Mouse (Mus musculus): ENCODE measurements around the gene Nol3. TPM values are rescaled to one million over a fixed set of nuclear protein-coding genes. Genes with fewer than 3 reads are reported as not detected.
A peak's percentile ranks its signal among the peaks of the same experiment; 100 is the strongest.

Gene Nol3
- total and polyA plus RNA-seq, 3 experiments, result 0.63 to 0.89 TPM; not detected in 1

DNA sequence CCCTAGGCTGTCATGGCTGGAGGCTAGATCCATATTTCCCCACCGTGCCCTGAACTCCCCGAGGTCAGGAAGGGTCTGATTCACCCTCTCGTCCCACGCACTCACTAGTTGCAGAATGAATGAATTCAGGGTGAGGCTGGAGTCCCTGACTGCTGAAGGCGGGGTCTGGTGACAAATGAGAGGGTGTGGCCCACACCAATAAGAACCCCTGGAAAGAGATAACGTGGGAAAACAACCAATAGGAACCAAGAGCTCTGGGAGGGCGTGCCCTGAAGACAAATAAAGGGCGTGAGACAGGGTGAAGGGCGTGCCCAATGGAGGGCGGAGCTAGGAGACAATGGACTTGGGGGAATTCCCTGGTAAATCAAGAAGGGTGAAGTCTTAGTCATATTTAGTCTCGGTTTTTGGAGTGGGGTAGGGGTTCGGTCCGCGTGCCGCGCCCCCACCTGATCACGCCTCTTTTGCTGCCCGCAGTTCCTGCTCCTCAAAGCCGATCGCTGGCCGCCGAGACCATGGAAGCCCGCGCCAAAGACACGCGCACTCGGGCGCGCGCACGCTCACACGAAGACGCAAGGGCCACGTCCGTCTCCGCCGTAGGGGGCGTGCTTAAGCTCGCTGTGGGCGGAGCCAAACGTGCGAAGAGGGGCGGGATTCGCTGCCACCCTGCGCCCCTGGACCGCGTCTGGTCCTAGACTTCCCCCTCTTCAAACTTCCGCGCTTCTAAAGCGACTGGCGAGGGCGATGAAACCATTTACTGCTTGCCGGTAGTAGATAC is 13.2 kb downstream of the Nol3 start (continued):
- 0 out of 6 replicates have a peak, but pooled peaks of 1 of the 3 experiments have one; percentile 7 for TF ChIP-seq CTCF (IDR thresholded peaks at IDR 0.05 in 2 of 3, conservative IDR thresholded peaks at IDR 0.05 in 1 of 3; ENCODE audit: control insufficient read depth in 1 of 3, insufficient read depth in 1 of 3, low read depth in 2 of 3, low read length in 3 of 3, poor library complexity in 1 of 3, severe bottlenecking in 1 of 3)
- TF ChIP-seq TAL1 (IDR thresholded peaks at IDR 0.05; ENCODE audit: low read length), result no peak
- no peak for TF ChIP-seq USF2 (IDR thresholded peaks at IDR 0.05; ENCODE audit: borderline replicate concordance in 1 of 2, insufficient read depth in 1 of 2, low read depth in 1 of 2, low read length in 2 of 2)
- TF ChIP-seq JUND (IDR thresholded peaks at IDR 0.05; ENCODE audit: low read depth, low read length), result no peak
- TF ChIP-seq MYC (IDR thresholded peaks at IDR 0.05; ENCODE audit: low read depth, low read length), result peak; percentile 32; the same call in 1 of the 2 replicates
- peak; percentile 81 to 88 for TF ChIP-seq POLR2A (IDR thresholded peaks at IDR 0.05; ENCODE audit: control insufficient read depth in 1 of 2, insufficient read depth in 1 of 2, low read depth in 1 of 2, low read length in 2 of 2, poor library complexity in 1 of 2)
- no peak for TF ChIP-seq SMC3 (IDR thresholded peaks at IDR 0.05; ENCODE audit: low read depth, low read length)
- TF ChIP-seq MAFK (IDR thresholded peaks at IDR 0.05; ENCODE audit: borderline replicate concordance, low read depth, low read length), result no peak
- TF ChIP-seq USF1 (IDR thresholded peaks at IDR 0.05; ENCODE audit: low read depth, low read length), result peak; percentile 51
- peak; percentile 67 for TF ChIP-seq MXI1 (IDR thresholded peaks at IDR 0.05; ENCODE audit: low read depth, low read length)
- TF ChIP-seq CHD1 (IDR thresholded peaks at IDR 0.05; ENCODE audit: low read depth, low read length), result no peak

GRCm38 (mm10) chr8:105289805-105290460 is 14.0 kb downstream of the Nol3 start, which contains the start of gene 4931428F04Rik:
Gene 4931428F04Rik, minus strand, starts transcription at chr8:105289864.
- H3K79me2 ChIP-seq (ENCODE audit: control insufficient read depth, insufficient read depth, low read length, poor library complexity), result peaks cover 3% of the 10 kb centered on the region
- DNase-seq (ENCODE audit: low read depth, low spot score), result peak; percentile 74
- peak within 1 kb of the TSS; percentile 76 for H3K9ac ChIP-seq (ENCODE audit: control insufficient read depth, low read depth, low read length, poor library complexity, severe bottlenecking)
- peak within 1 kb of the TSS; percentile 74 to 86 for H3K4me3 ChIP-seq (ENCODE audit: control insufficient read depth in 1 of 2, insufficient read depth in 1 of 2, low read depth in 2 of 2, low read length in 2 of 2)
- no peaks in the 10 kb centered on the region for H3K27me3 ChIP-seq (ENCODE audit: control insufficient read depth in 1 of 2, insufficient read depth in 2 of 2, low read length in 2 of 2)
- peaks cover 4 to 13% of the 10 kb centered on the region in 2 experiments; a peak in 3 of 4 replicates for H3K4me1 ChIP-seq (ENCODE audit: control insufficient read depth in 1 of 2, insufficient read depth in 2 of 2, low read length in 2 of 2)
- H3K9me3 ChIP-seq (replicated peaks; ENCODE audit: insufficient read depth, low read length), result no peaks in the 10 kb centered on the region
- peak within 1 kb of the TSS; percentile 82 for H3K27ac ChIP-seq (ENCODE audit: control insufficient read depth, low read depth, low read length)
- TF ChIP-seq E2F4 (IDR thresholded peaks at IDR 0.05; ENCODE audit: borderline replicate concordance, low read depth, low read length) (no peak), ZKSCAN1 (IDR thresholded peaks at IDR 0.05; ENCODE audit: low read depth, low read length) (no peak), CHD2 (IDR thresholded peaks at IDR 0.05; ENCODE audit: low read length) (no peak), SMC3 (IDR thresholded peaks at IDR 0.05; ENCODE audit: low read depth, low read length) (peak; percentile 37; the same call in 1 of the 2 replicates), TBP (IDR thresholded peaks at IDR 0.05; ENCODE audit: low read depth, low read length) (no peak), USF1 (IDR thresholded peaks at IDR 0.05; ENCODE audit: low read depth, low read length) (no peak), MXI1 (IDR thresholded peaks at IDR 0.05; ENCODE audit: low read depth, low read length) (peak; percentile 15; the same call in 1 of the 2 replicates), HCFC1 (IDR thresholded peaks at IDR 0.05; ENCODE audit: low read depth, low read length) (no peak), JUND (IDR thresholded peaks at IDR 0.05; ENCODE audit: low read depth, low read length) (no peak), USF2 (IDR thresholded peaks at IDR 0.05; ENCODE audit: borderline replicate concordance in 1 of 2, insufficient read depth in 1 of 2, low read depth in 1 of 2, low read length in 2 of 2) (no peak), UBTF (IDR thresholded peaks at IDR 0.05; ENCODE audit: borderline replicate concordance, insufficient read depth, low read depth, low read length) (no peak), RAD21 (IDR thresholded peaks at IDR 0.05; ENCODE audit: low read depth, low read length) (peak; percentile 29; the same call in 1 of the 2 replicates), GABPA (IDR thresholded peaks at IDR 0.05; ENCODE audit: low read depth, low read length) (no peak), NELFE (IDR thresholded peaks at IDR 0.05; ENCODE audit: low read depth, low read length) (no peak), TAL1 (IDR thresholded peaks at IDR 0.05; ENCODE audit: low read length) (no peak), EP300 (IDR thresholded peaks at IDR 0.05; ENCODE audit: low read depth in 1 of 2, low read length in 2 of 2) (no peak), ZC3H11A (IDR thresholded peaks at IDR 0.05; ENCODE audit: low read depth, low read length) (no peak), SIN3A (IDR thresholded peaks at IDR 0.05; ENCODE audit: low read length) (no peak), CHD1 (IDR thresholded peaks at IDR 0.05; ENCODE audit: low read depth, low read length) (no peak), POLR2AphosphoS5 (IDR thresholded peaks at IDR 0.05; ENCODE audit: borderline replicate concordance, low read depth, low read length) (no peak), ZMIZ1 (IDR thresholded peaks at IDR 0.05; ENCODE audit: low read depth, low read length) (no peak), POLR2AphosphoS2 (IDR thresholded peaks at IDR 0.05; ENCODE audit: low read length) (no peak), KAT2A (conservative IDR thresholded peaks at IDR 0.05; ENCODE audit: low read depth, low read length) (no peak), GATA1 (IDR thresholded peaks at IDR 0.05; ENCODE audit: low read depth, low read length) (no peak), CTCF (IDR thresholded peaks at IDR 0.05 in 2 of 3, conservative IDR thresholded peaks at IDR 0.05 in 1 of 3; ENCODE audit: control insufficient read depth in 1 of 3, insufficient read depth in 1 of 3, low read depth in 2 of 3, low read length in 3 of 3, poor library complexity in 1 of 3, severe bottlenecking in 1 of 3) (peak; percentile 21 to 70 (median 58); a peak in 5 of 6 replicates), MAFK (IDR thresholded peaks at IDR 0.05; ENCODE audit: borderline replicate concordance, low read depth, low read length) (no peak), POLR2A (IDR thresholded peaks at IDR 0.05; ENCODE audit: control insufficient read depth in 1 of 2, insufficient read depth in 1 of 2, low read depth in 1 of 2, low read length in 2 of 2, poor library complexity in 1 of 2) (no peak), MAX (IDR thresholded peaks at IDR 0.05; ENCODE audit: low read length) (peak; percentile 56), MAZ (IDR thresholded peaks at IDR 0.05; ENCODE audit: low read depth, low read length) (no peak)
- H3K36me3 ChIP-seq (ENCODE audit: control insufficient read depth in 1 of 2, insufficient read depth in 2 of 2, low read length in 2 of 2), result no peaks in the 10 kb centered on the region; a peak in 1 of 4 replicates
